Mouse (Mus musculus): ENCODE data around the gene Ubxn6. TPM values are rescaled to one million over a fixed set of nuclear protein-coding genes. Genes with fewer than 3 reads are reported as not detected.

Ubxn6 gene
- total and polyA plus RNA-seq, 3 experiments = 47.6 to 64.4 (median 53.5) TPM

DNA sequence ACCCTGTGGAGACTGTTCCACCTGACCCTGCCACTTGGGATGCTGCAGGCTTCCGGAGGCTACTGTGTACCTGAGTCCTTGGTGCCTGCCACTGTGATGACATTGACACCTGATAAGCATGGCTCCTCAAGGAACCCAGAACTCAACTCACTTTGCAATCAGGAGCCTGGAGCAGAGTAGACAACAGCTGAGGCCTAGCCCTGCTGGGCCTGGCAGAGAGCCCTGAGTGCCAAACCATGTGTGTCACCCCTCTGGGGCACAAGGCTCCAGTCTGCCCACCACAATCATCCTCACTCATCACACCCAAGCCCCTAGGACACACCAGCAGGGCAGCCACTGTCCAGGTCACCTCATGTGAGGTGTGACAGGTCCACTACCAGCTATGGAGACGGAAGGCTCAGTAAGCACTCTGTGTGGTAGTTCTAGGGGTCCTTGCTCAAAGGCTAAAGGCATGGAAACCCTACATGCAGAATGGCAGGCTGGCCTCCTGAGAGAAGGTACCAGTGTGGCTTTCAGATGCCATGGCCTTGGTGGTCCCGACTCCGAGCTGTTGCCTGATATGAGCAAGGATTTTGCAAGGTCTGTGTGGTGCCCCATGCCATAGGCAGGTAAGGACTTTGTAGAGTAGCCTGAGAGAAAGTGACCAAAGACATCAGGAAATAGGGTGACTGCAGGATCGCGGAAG, 54.3 kb downstream of the Ubxn6 start:
- Histone ChIP-seq H3K27ac (no peak overlapping the region), H3K36me3 (ENCODE audit: control insufficient read depth, insufficient read depth, low read length) (no peaks in the 10 kb centered on the region), H3K27me3 (ENCODE audit: control insufficient read depth, insufficient read depth, low read length) (no peaks in the 10 kb centered on the region), H3K4me1 (ENCODE audit: control insufficient read depth, insufficient read depth, low read length) (peaks cover 34% of the 10 kb centered on the region), H3K79me2 (replicated peaks; ENCODE audit: control insufficient read depth, insufficient read depth, low read length) (peaks cover 2% of the 10 kb centered on the region; the same call in 1 of the 2 replicates), H3K4me3 (no peak overlapping the region), H3K9ac (ENCODE audit: low read depth, low read length) (no peak overlapping the region)
- DNase-seq = no peak
- TF ChIP-seq EP300 (IDR thresholded peaks at IDR 0.05; ENCODE audit: insufficient read depth, low read depth, low read length) (no peak), POLR2A (IDR thresholded peaks at IDR 0.05; ENCODE audit: insufficient read depth, low read depth, low read length) (no peak), CTCF (IDR thresholded peaks at IDR 0.05) (no peak)
- intact Hi-C loops (cut with DNase I) = no loop called here
- WGBS = 89% methylated on average over 6 of the region's 6 CpGs

DNA sequence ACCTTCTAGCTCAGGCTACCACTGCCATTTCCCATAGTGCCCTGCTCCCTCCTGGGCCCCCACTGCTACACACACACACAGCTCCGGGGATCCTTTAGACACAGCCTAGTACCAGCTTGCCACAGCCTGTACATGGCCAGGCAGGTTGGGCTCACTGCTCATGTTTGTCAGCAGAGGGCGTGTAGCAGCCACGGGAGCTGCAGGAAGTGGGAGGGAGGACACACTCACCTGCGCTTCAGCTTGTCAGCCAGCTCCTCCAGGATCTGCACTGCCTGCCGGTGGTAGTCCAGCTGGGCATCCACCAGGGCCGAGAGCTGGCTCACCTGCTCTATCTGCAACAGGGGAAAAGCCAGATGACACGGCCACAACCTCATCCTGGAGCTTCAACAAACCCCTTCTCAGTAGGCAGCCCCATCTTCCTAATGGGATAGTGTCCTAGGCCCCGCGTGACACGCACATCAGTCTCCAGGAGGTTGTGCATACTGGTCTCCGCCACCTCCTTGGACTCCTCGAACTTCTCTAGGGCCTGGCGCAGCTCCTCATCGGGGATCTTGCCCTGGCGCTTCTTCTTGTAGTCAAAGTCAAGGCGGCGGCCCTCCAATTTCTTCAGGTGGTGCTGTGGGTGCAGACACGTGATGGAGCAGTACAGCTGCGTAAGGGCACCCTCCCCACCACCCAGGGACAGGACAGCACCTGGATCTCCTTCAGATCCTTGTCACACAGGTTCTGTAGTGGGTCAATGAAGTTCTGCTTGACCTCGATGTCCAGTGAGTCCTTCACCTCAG, 56.3 kb downstream of the Ubxn6 start:
- Histone ChIP-seq H3K4me1 (ENCODE audit: control insufficient read depth, insufficient read depth, low read length) (peaks cover 17% of the 10 kb centered on the region), H3K27ac (no peak overlapping the region), H3K27me3 (ENCODE audit: control insufficient read depth, insufficient read depth, low read length) (no peaks in the 10 kb centered on the region), H3K4me3 (no peak overlapping the region), H3K9ac (ENCODE audit: low read depth, low read length) (no peak overlapping the region), H3K36me3 (ENCODE audit: control insufficient read depth, insufficient read depth, low read length) (no peaks in the 10 kb centered on the region), H3K79me2 (replicated peaks; ENCODE audit: control insufficient read depth, insufficient read depth, low read length) (peaks cover 2% of the 10 kb centered on the region; the same call in 1 of the 2 replicates)
- 67% methylated on average over 20 of the region's 20 CpGs for WGBS
- peak in 1 of 2 experiments; percentile 46 for DNase-seq
- intact Hi-C loops (cut with DNase I) = no loop called here
- TF ChIP-seq CTCF (IDR thresholded peaks at IDR 0.05) (peak; percentile 67), POLR2A (IDR thresholded peaks at IDR 0.05; ENCODE audit: insufficient read depth, low read depth, low read length) (no peak)

DNA sequence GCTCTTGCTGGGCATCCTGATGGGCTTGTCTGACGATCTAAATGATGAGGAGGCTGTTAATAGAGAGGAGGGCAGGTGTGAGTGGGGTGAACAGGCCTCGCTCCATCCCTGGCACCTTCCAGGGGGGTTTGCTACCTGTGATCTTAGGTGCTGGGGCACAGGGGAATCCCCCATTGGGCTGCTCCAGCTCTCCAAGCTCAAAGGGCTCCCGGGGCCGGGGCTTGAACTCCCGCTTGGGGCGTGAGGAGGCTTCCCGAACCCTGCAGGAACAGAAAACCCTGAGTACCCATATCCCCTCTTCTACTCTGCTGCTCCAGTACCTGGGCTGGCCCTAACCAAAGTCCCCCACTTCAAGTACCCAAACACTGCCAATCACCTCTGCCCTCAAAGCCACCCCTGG, 57.0 kb downstream of the Ubxn6 start:
- TF ChIP-seq POLR2A (IDR thresholded peaks at IDR 0.05; ENCODE audit: insufficient read depth, low read depth, low read length) = no peak
- no peak for TF ChIP-seq EP300 (IDR thresholded peaks at IDR 0.05; ENCODE audit: insufficient read depth, low read depth, low read length)
- TF ChIP-seq CTCF (IDR thresholded peaks at IDR 0.05) = no peak
- Histone ChIP-seq H3K36me3 (ENCODE audit: control insufficient read depth, insufficient read depth, low read length) (no peaks in the 10 kb centered on the region), H3K4me1 (ENCODE audit: control insufficient read depth, insufficient read depth, low read length) (peaks cover 11% of the 10 kb centered on the region), H3K27me3 (ENCODE audit: control insufficient read depth, insufficient read depth, low read length) (no peaks in the 10 kb centered on the region), H3K9ac (ENCODE audit: low read depth, low read length) (no peak overlapping the region), H3K4me3 (no peak overlapping the region), H3K27ac (no peak overlapping the region), H3K79me2 (replicated peaks; ENCODE audit: control insufficient read depth, insufficient read depth, low read length) (peaks cover 2% of the 10 kb centered on the region; the same call in 1 of the 2 replicates)
- intact Hi-C loops (cut with DNase I) = no loop called here
- DNase-seq = no peak
- WGBS = 87% methylated on average over 7 of the region's 7 CpGs

Other genes starting within 250 kb of the Ubxn6 start
- 1 to 10 TPM; 4.0 to 4.2 TPM for gene Zfp119a, start 196.1 kb downstream of the Ubxn6 start, total RNA-seq (2021)
- 0.43 and 1.0 TPM in 2 replicates for gene Zfp119a, start 196.1 kb downstream of the Ubxn6 start, polyA plus RNA-seq (2012; rRNA removed)
- gene Zfp959, start 182.9 kb downstream of the Ubxn6 start, total RNA-seq (2021) = 1 to 10 TPM; 3.8 TPM
- gene Zfp959, start 182.9 kb downstream of the Ubxn6 start, polyA plus RNA-seq (2012; rRNA removed) = 1.4 and 2.1 TPM in 2 replicates
- 1 to 10 TPM; 2.5 to 3.9 TPM for gene Zfp119b, start 125.5 kb downstream of the Ubxn6 start, total RNA-seq (2021)
- gene Zfp119b, start 125.5 kb downstream of the Ubxn6 start, polyA plus RNA-seq (2012; rRNA removed) = 0.49 and 1.2 TPM in 2 replicates
- under 1 TPM; 0.34 to 0.91 TPM for gene Ebi3, start 122.4 kb downstream of the Ubxn6 start, total RNA-seq (2021)
- 1.3 and 4.1 TPM in 2 replicates for gene Ebi3, start 122.4 kb downstream of the Ubxn6 start, polyA plus RNA-seq (2012; rRNA removed)
- 1 to 10 TPM; 8.3 to 9.2 TPM for gene Yju2, start 115.9 kb downstream of the Ubxn6 start, total RNA-seq (2021)
- 3.7 and 4.2 TPM in 2 replicates for gene Yju2, start 115.9 kb downstream of the Ubxn6 start, polyA plus RNA-seq (2012; rRNA removed)
- under 1 TPM; 0.63 to 0.64 TPM for gene Shd, start 104.6 kb downstream of the Ubxn6 start, total RNA-seq (2021)
- 1.9 TPM in 2 replicates for gene Shd, start 104.6 kb downstream of the Ubxn6 start, polyA plus RNA-seq (2012; rRNA removed)
- under 1 TPM; 0.50 to 0.61 TPM for gene Fsd1, start 88.5 kb downstream of the Ubxn6 start, total RNA-seq (2021)
- gene Fsd1, start 88.5 kb downstream of the Ubxn6 start, polyA plus RNA-seq (2012; rRNA removed) = 0.35 and 0.76 TPM in 2 replicates
- 10 to 100 TPM; 12.2 to 14.8 TPM for gene Stap2, start 69.4 kb downstream of the Ubxn6 start, total RNA-seq (2021)
- gene Stap2, start 69.4 kb downstream of the Ubxn6 start, polyA plus RNA-seq (2012; rRNA removed) = 28.6 and 30.6 TPM in 2 replicates
- gene Mpnd, start 69.3 kb downstream of the Ubxn6 start, total RNA-seq (2021) = 10 to 100 TPM; 63.1 to 78.9 TPM
- gene Mpnd, start 69.3 kb downstream of the Ubxn6 start, polyA plus RNA-seq (2012; rRNA removed) = 68.0 and 75.8 TPM in 2 replicates
- 10 to 100 TPM; 13.6 to 14.3 TPM for gene Sh3gl1, start 38.4 kb downstream of the Ubxn6 start, total RNA-seq (2021)
- gene Sh3gl1, start 38.4 kb downstream of the Ubxn6 start, polyA plus RNA-seq (2012; rRNA removed) = 26.4 and 27.4 TPM in 2 replicates
- 1 to 10 TPM in 1 of 2 experiments, under 1 TPM in 1; 0.99 to 1.3 TPM for gene Chaf1a, start 34.6 kb downstream of the Ubxn6 start, total RNA-seq (2021)
- 0.45 and 0.67 TPM in 2 replicates for gene Chaf1a, start 34.6 kb downstream of the Ubxn6 start, polyA plus RNA-seq (2012; rRNA removed)
- gene Hdgfl2, start 4.6 kb upstream of the Ubxn6 start, total RNA-seq (2021) = 10 to 100 TPM; 32.5 to 35.0 TPM
- gene Hdgfl2, start 4.6 kb upstream of the Ubxn6 start, polyA plus RNA-seq (2012; rRNA removed) = 30.2 and 31.5 TPM in 2 replicates
- 100 to 1,000 TPM; 151 to 170 TPM for gene Plin4, start 34.8 kb upstream of the Ubxn6 start, total RNA-seq (2021)
- 114 and 167 TPM in 2 replicates for gene Plin4, start 34.8 kb upstream of the Ubxn6 start, polyA plus RNA-seq (2012; rRNA removed)
- gene Plin5, start 42.6 kb upstream of the Ubxn6 start, total RNA-seq (2021) = 100 to 1,000 TPM; 159 to 160 TPM
- 112 and 170 TPM in 2 replicates for gene Plin5, start 42.6 kb upstream of the Ubxn6 start, polyA plus RNA-seq (2012; rRNA removed)
- gene Lrg1, start 47.0 kb upstream of the Ubxn6 start, total RNA-seq (2021) = 10 to 100 TPM; 57.0 to 74.6 TPM
- 38.2 and 77.7 TPM in 2 replicates for gene Lrg1, start 47.0 kb upstream of the Ubxn6 start, polyA plus RNA-seq (2012; rRNA removed)
- gene Sema6b, start 65.3 kb upstream of the Ubxn6 start, total RNA-seq (2021) = 10 to 100 TPM in 1 of 2 experiments, 1 to 10 TPM in 1; 8.9 to 12.6 TPM
- 5.3 and 8.6 TPM in 2 replicates for gene Sema6b, start 65.3 kb upstream of the Ubxn6 start, polyA plus RNA-seq (2012; rRNA removed)
- 1 to 10 TPM; 1.1 to 1.7 TPM for gene Tnfaip8l1, start 87.4 kb upstream of the Ubxn6 start, total RNA-seq (2021)
- gene Tnfaip8l1, start 87.4 kb upstream of the Ubxn6 start, polyA plus RNA-seq (2012; rRNA removed) = 3.6 and 4.5 TPM in 2 replicates
- gene Mydgf, start 108.9 kb upstream of the Ubxn6 start, total RNA-seq (2021) = 10 to 100 TPM; 25.4 to 28.3 TPM
- 26.0 and 29.1 TPM in 2 replicates for gene Mydgf, start 108.9 kb upstream of the Ubxn6 start, polyA plus RNA-seq (2012; rRNA removed)
- 10 to 100 TPM; 40.4 to 41.4 TPM for gene Dpp9, start 143.9 kb upstream of the Ubxn6 start, total RNA-seq (2021)
- gene Dpp9, start 143.9 kb upstream of the Ubxn6 start, polyA plus RNA-seq (2012; rRNA removed) = 38.6 and 43.4 TPM in 2 replicates
- gene Fem1a, start 181.8 kb upstream of the Ubxn6 start, total RNA-seq (2021) = 100 to 1,000 TPM; 108 to 124 TPM
- 81.5 and 104 TPM in 2 replicates for gene Fem1a, start 181.8 kb upstream of the Ubxn6 start, polyA plus RNA-seq (2012; rRNA removed)
- 1 to 10 TPM; 8.0 TPM for gene Ticam1, start 201.8 kb upstream of the Ubxn6 start, total RNA-seq (2021)
- 16.8 and 18.0 TPM in 2 replicates for gene Ticam1, start 201.8 kb upstream of the Ubxn6 start, polyA plus RNA-seq (2012; rRNA removed)
- 100 to 1,000 TPM; 160 to 221 TPM for gene Plin3, start 217.8 kb upstream of the Ubxn6 start, total RNA-seq (2021)
- gene Plin3, start 217.8 kb upstream of the Ubxn6 start, polyA plus RNA-seq (2012; rRNA removed) = 65.6 and 66.2 TPM in 2 replicates
- gene Arrdc5, start 225.3 kb upstream of the Ubxn6 start, total RNA-seq (2021) = not detected
- 0.32 TPM in 1 of 2 replicates, not detected in the other for gene Arrdc5, start 225.3 kb upstream of the Ubxn6 start, polyA plus RNA-seq (2012; rRNA removed)
- 1 to 10 TPM; 2.0 to 2.4 TPM for gene Uhrf1, start 228.3 kb upstream of the Ubxn6 start, total RNA-seq (2021)
- 0.85 and 1.2 TPM in 2 replicates for gene Uhrf1, start 228.3 kb upstream of the Ubxn6 start, polyA plus RNA-seq (2012; rRNA removed)

All from heart, adult 2 months (tissue).